Mouse (Mus musculus): ENCODE measurements around the gene Arl2bp. TPM values are rescaled to one million over a fixed set of nuclear protein-coding genes. Genes with fewer than 3 reads are reported as not detected.

The Arl2bp gene
- total RNA-seq, 1 experiment: 29.9 TPM

GRCm38 (mm10) chr8:94695994-94696384 is 29.6 kb downstream of the Arl2bp start, which contains the start of gene Pllp:
Pllp (minus strand) TSS chr8:94696278.
- Histone ChIP-seq H3K4me1 (ENCODE audit: control insufficient read depth in 2 of 2, insufficient read depth in 2 of 2, low read length in 2 of 2, poor library complexity in 1 of 2) (0 out of 4 replicates have a peak, but pooled peaks cover 2 to 3% of the 10 kb centered on the region in 2 experiments), H3K9ac (ENCODE audit: insufficient read depth, low read depth, low read length, poor library complexity, severe bottlenecking) (peak within 1 kb of the TSS; percentile 65), H3K9me3 (ENCODE audit: control insufficient read depth, insufficient read depth, low read depth, low read length) (no peaks in the 10 kb centered on the region), H3K36me3 (ENCODE audit: control insufficient read depth, insufficient read depth, low read length, poor library complexity, severe bottlenecking) (no peaks in the 10 kb centered on the region), H3K27ac (ENCODE audit: insufficient read depth, low read depth, low read length, poor library complexity, severe bottlenecking) (no peak within 1 kb of the TSS), H3K4me3 (ENCODE audit: insufficient read depth in 1 of 2, low read depth in 1 of 2, low read length in 2 of 2, poor library complexity in 1 of 2, severe bottlenecking in 1 of 2) (peak within 1 kb of the TSS; percentile 79 to 81)
- DNase-seq (ENCODE audit: low read depth, low spot score): peak; percentile 62
- in situ Hi-C loops (cut with MboI; ENCODE audit: low sequenced_read_pairs in 2 of 2, unreplicated experiment in 2 of 2): no loop called here
- TF ChIP-seq HCFC1 (IDR thresholded peaks at IDR 0.05; ENCODE audit: borderline replicate concordance, insufficient read depth, low read length) (0 out of 2 replicates have a peak, but pooled peaks have one; percentile 20), ZNF384 (IDR thresholded peaks at IDR 0.05; ENCODE audit: low read depth, low read length) (no peak), ZC3H11A (IDR thresholded peaks at IDR 0.05; ENCODE audit: borderline replicate concordance, low read depth, low read length) (no peak), CHD2 (IDR thresholded peaks at IDR 0.05; ENCODE audit: low read depth, low read length) (peak; percentile 66; the same call in 1 of the 2 replicates), MAFK (IDR thresholded peaks at IDR 0.05; ENCODE audit: insufficient read depth, low read depth, low read length) (no peak)

DNA sequence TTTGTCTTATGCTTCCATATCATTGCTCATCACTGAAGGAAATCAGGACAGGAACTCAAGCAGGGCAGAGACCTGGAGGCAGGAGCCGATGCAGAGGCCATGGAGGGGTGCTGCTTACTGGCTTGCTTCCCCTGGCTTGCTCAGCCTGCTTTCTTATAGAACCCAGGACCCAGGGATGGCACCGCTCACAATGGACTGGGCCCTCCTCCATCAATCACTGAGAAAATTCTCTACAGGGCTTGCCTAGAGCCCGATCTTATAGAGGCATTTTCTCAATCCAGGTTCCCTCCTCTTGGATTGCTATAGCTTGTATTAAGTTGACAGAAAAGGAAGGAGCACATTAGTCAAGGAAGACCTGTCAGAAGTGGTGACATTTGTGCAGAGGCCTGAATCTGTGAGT is 30.2 kb downstream of the Arl2bp start:
- no peak overlapping the region for H3K27ac ChIP-seq (ENCODE audit: insufficient read depth, low read depth, low read length, poor library complexity, severe bottlenecking)
- in situ Hi-C loops (cut with MboI; ENCODE audit: low sequenced_read_pairs in 2 of 2, unreplicated experiment in 2 of 2): no loop called here
- DNase-seq (ENCODE audit: low read depth, low spot score): no peak
- H3K9ac ChIP-seq (ENCODE audit: insufficient read depth, low read depth, low read length, poor library complexity, severe bottlenecking): no peak overlapping the region
- no peak overlapping the region for H3K4me3 ChIP-seq (ENCODE audit: insufficient read depth in 1 of 2, low read depth in 1 of 2, low read length in 2 of 2, poor library complexity in 1 of 2, severe bottlenecking in 1 of 2)
- no peaks in the 10 kb centered on the region for H3K36me3 ChIP-seq (ENCODE audit: control insufficient read depth, insufficient read depth, low read length, poor library complexity, severe bottlenecking)
- H3K9me3 ChIP-seq (ENCODE audit: control insufficient read depth, insufficient read depth, low read depth, low read length): no peaks in the 10 kb centered on the region
- H3K4me1 ChIP-seq (ENCODE audit: control insufficient read depth in 2 of 2, insufficient read depth in 2 of 2, low read length in 2 of 2, poor library complexity in 1 of 2): 0 out of 4 replicates have a peak, but pooled peaks cover 2 to 3% of the 10 kb centered on the region in 2 experiments
- TF ChIP-seq MAFK (IDR thresholded peaks at IDR 0.05; ENCODE audit: insufficient read depth, low read depth, low read length) (no peak), ZC3H11A (IDR thresholded peaks at IDR 0.05; ENCODE audit: borderline replicate concordance, low read depth, low read length) (no peak), ZNF384 (IDR thresholded peaks at IDR 0.05; ENCODE audit: low read depth, low read length) (no peak), HCFC1 (IDR thresholded peaks at IDR 0.05; ENCODE audit: borderline replicate concordance, insufficient read depth, low read length) (no peak), CHD2 (IDR thresholded peaks at IDR 0.05; ENCODE audit: low read depth, low read length) (no peak)

GRCm38 (mm10) chr8:94697956-94698355 is 31.6 kb downstream of the Arl2bp start:
- TF ChIP-seq ZC3H11A (IDR thresholded peaks at IDR 0.05; ENCODE audit: borderline replicate concordance, low read depth, low read length): no peak
- no peak for TF ChIP-seq CHD2 (IDR thresholded peaks at IDR 0.05; ENCODE audit: low read depth, low read length)
- no peak for TF ChIP-seq MAFK (IDR thresholded peaks at IDR 0.05; ENCODE audit: insufficient read depth, low read depth, low read length)
- no peak for TF ChIP-seq HCFC1 (IDR thresholded peaks at IDR 0.05; ENCODE audit: borderline replicate concordance, insufficient read depth, low read length)
- H3K27ac ChIP-seq (ENCODE audit: insufficient read depth, low read depth, low read length, poor library complexity, severe bottlenecking): no peak overlapping the region
- H3K9ac ChIP-seq (ENCODE audit: insufficient read depth, low read depth, low read length, poor library complexity, severe bottlenecking): no peak overlapping the region
- H3K9me3 ChIP-seq (ENCODE audit: control insufficient read depth, insufficient read depth, low read depth, low read length): no peaks in the 10 kb centered on the region
- 0 out of 4 replicates have a peak, but pooled peaks cover 2 to 3% of the 10 kb centered on the region in 2 experiments for H3K4me1 ChIP-seq (ENCODE audit: control insufficient read depth in 2 of 2, insufficient read depth in 2 of 2, low read length in 2 of 2, poor library complexity in 1 of 2)
- H3K36me3 ChIP-seq (ENCODE audit: control insufficient read depth, insufficient read depth, low read length, poor library complexity, severe bottlenecking): no peaks in the 10 kb centered on the region
- no peak for DNase-seq (ENCODE audit: low read depth, low spot score)
- in situ Hi-C loops (cut with MboI; ENCODE audit: low sequenced_read_pairs in 2 of 2, unreplicated experiment in 2 of 2): no loop called here
- no peak overlapping the region for H3K4me3 ChIP-seq (ENCODE audit: insufficient read depth in 1 of 2, low read depth in 1 of 2, low read length in 2 of 2, poor library complexity in 1 of 2, severe bottlenecking in 1 of 2)

DNA sequence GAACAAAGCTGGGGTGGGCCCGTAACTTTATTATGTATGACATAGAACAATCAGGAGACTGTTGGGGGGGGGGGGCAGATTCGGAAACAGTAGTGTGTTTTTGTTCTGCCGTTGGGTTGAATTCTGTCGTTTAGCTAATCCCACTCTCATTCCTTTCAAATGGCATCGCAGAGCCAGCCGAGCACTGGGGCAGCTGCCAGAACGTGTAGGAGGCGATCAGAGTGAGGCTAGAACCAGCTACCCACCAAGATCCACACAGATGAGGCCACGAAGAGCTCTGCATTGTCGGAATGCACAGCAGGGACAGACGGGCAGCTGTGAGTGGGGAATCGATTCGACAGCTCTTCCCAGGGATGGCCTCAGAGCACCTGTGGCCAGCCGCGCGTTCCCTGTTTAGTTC is 33.0 kb downstream of the Arl2bp start:
- Histone ChIP-seq H3K4me3 (ENCODE audit: insufficient read depth in 1 of 2, low read depth in 1 of 2, low read length in 2 of 2, poor library complexity in 1 of 2, severe bottlenecking in 1 of 2) (no peak overlapping the region), H3K9ac (ENCODE audit: insufficient read depth, low read depth, low read length, poor library complexity, severe bottlenecking) (no peak overlapping the region), H3K36me3 (ENCODE audit: control insufficient read depth, insufficient read depth, low read length, poor library complexity, severe bottlenecking) (no peaks in the 10 kb centered on the region), H3K4me1 (ENCODE audit: control insufficient read depth in 2 of 2, insufficient read depth in 2 of 2, low read length in 2 of 2, poor library complexity in 1 of 2) (0 out of 4 replicates have a peak, but pooled peaks cover 0 to 2% of the 10 kb centered on the region in 2 experiments), H3K27ac (ENCODE audit: insufficient read depth, low read depth, low read length, poor library complexity, severe bottlenecking) (no peak overlapping the region), H3K9me3 (ENCODE audit: control insufficient read depth, insufficient read depth, low read depth, low read length) (no peaks in the 10 kb centered on the region)
- in situ Hi-C loops (cut with MboI; ENCODE audit: low sequenced_read_pairs in 2 of 2, unreplicated experiment in 2 of 2): no loop called here
- DNase-seq (ENCODE audit: low read depth, low spot score): no peak
- TF ChIP-seq ZC3H11A (IDR thresholded peaks at IDR 0.05; ENCODE audit: borderline replicate concordance, low read depth, low read length) (no peak), HCFC1 (IDR thresholded peaks at IDR 0.05; ENCODE audit: borderline replicate concordance, insufficient read depth, low read length) (no peak), CHD2 (IDR thresholded peaks at IDR 0.05; ENCODE audit: low read depth, low read length) (no peak), MAFK (IDR thresholded peaks at IDR 0.05; ENCODE audit: insufficient read depth, low read depth, low read length) (no peak), ZNF384 (IDR thresholded peaks at IDR 0.05; ENCODE audit: low read depth, low read length) (no peak)

Data from ES-E14 (cell line).